Mouse (Mus musculus) heart, embryonic 11.5 days (tissue): ENCODE measurements at regions not wholly inside any gene's neighbourhood (a gene's known extent, or its start where the extent isn't known, plus 50 kb on each side); places are given as distances from the start of the nearest gene placed in this dataset.

ENCODE experiments used
- ATAC-seq: fragments of 200-750 bp; cut with Nextera tagmentation; replicated peaks from 2 replicates; pipeline ENCODE4 v1.8.0; 2017; ENCODE audit warnings: moderate library complexity; ENCODE audit not compliant: insufficient number of reproducible peaks, low FRiP score, low TSS enrichment
- H3K27ac ChIP-seq: fragments of 300-500 bp; sonication (generic); 2 replicates; pipeline ENCODE4 v1.5.1; 2014; ENCODE audit warnings: mild to moderate bottlenecking, low read depth, low read length
- H3K27me3 ChIP-seq: fragments of 300-500 bp; sonication (generic); 2 replicates; pipeline ENCODE4 v1.6.1; 2014; ENCODE audit warnings: mild to moderate bottlenecking, low read length, mixed read lengths; ENCODE audit not compliant: control insufficient read depth, insufficient read depth
- H3K36me3 ChIP-seq: fragments of 300-500 bp; sonication (generic); 2 replicates; pipeline ENCODE4 v1.6.1; 2014; ENCODE audit warnings: mild to moderate bottlenecking, low read length, moderate library complexity, mixed read lengths; ENCODE audit not compliant: control insufficient read depth, insufficient read depth
- H3K4me1 ChIP-seq: fragments of 300-500 bp; sonication (generic); 2 replicates; pipeline ENCODE4 v1.6.1; 2014; ENCODE audit warnings: low read length; ENCODE audit not compliant: control insufficient read depth, insufficient read depth
- H3K4me2 ChIP-seq: fragments of 300-500 bp; sonication (generic); 2 replicates; pipeline ENCODE4 v1.6.1; 2014; ENCODE audit warnings: mild to moderate bottlenecking, moderate library complexity
- H3K4me3 ChIP-seq: fragments of 300-500 bp; sonication (generic); 2 replicates; pipeline ENCODE4 v1.5.1; 2014; ENCODE audit warnings: low read depth, low read length
- H3K9ac ChIP-seq: fragments of 300-500 bp; sonication (generic); 2 replicates; pipeline ENCODE4 v1.6.1; 2014; ENCODE audit warnings: mild to moderate bottlenecking, low read depth, low read length, moderate library complexity
- H3K9me3 ChIP-seq: fragments of 300-500 bp; sonication (generic); replicated peaks from 2 replicates; pipeline ENCODE4 v1.6.1; 2016; ENCODE audit warnings: low read length; ENCODE audit not compliant: control insufficient read depth
- WGBS: fragments of 180-500 bp; shearing (Covaris S2); extraction: QIAGEN DNeasy Blood & Tissue Kit; methylation state at CpG from one replicate; pipeline ENCODE4 v1.1.7; 2014; ENCODE audit not compliant: insufficient replicate concordance; 5-methylcytosine and 5-hydroxymethylcytosine counted together

DNA sequence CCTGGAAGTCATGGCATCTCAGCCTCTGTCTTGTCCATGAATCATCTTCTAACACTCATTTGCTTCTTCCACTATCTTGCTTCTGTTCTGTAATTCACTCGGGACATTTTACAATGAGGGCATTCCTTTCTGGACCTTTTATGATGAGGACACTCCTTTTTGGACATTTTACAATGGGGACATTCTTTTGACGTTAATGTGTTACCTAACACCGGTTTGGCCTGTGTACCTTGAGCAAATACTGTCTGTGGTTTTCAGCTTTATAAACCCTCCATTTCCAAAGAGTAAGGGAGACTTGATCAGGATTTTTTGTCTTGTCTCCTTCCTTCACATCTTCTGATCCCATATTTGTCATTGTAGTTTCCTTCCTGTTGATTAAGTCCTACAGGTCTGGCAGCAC lies 1262.3 kb upstream of the Cdh8 start:
- Histone ChIP-seq H3K4me1 (no peaks in the 10 kb centered on the region), H3K4me3 (no peak overlapping the region), H3K9me3 (no peaks in the 10 kb centered on the region), H3K27ac (no peak overlapping the region), H3K27me3 (no peaks in the 10 kb centered on the region), H3K4me2 (no peak overlapping the region), H3K9ac (no peak overlapping the region), H3K36me3 (no peaks in the 10 kb centered on the region)
- WGBS = 79% methylated on average over 3 of the region's 3 CpGs
- ATAC-seq = no peak
